Mouse (Mus musculus): ENCODE results near the gene Tifa. TPM values are rescaled to one million over a fixed set of nuclear protein-coding genes. Genes with fewer than 3 reads are reported as not detected.
A peak's percentile ranks its signal among the peaks of the same experiment; 100 is the strongest.

Gene Tifa
- polyA plus RNA-seq, 1 experiment from 2014 or later = 3.4 TPM

DNA sequence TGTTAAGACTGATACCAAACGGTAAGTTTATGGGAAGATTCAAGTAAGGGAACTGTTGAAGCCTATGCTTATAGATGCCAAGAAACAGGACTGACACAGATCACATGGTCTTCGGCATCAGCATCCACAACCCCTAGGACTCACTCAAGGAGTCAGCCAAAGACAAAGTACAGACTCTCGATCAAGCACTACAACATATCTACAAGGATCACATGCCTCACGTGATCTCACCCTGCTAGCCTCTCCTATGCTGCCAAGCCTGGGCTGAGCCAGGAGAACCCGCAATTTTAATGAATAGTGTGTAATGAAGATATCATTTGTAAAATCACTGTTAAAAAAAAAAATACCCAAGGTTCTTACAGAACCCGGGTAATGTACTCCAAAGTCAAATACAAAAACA is 46.0 kb downstream of the Tifa start:
- Histone ChIP-seq H3K9me3 (no peaks in the 10 kb centered on the region), H3K36me3 (no peaks in the 10 kb centered on the region; the same call in 1 of the 2 replicates), H3K27ac (no peak overlapping the region), H3K9ac (no peak overlapping the region), H3K4me2 (replicated peaks) (peak overlapping the region; percentile 84), H3K4me3 (no peak overlapping the region), H3K4me1 (peaks cover 22% of the 10 kb centered on the region), H3K27me3 (no peaks in the 10 kb centered on the region)
- ATAC-seq (ENCODE audit: low FRiP score, low read depth) = no peak
- 83% methylated on average over 6 of the region's 6 CpGs for WGBS

GRCm38 (mm10) chr3:127836798-127837153 is 47.2 kb downstream of the Tifa start:
- Histone ChIP-seq H3K9me3 (no peaks in the 10 kb centered on the region), H3K27ac (peak overlapping the region; percentile 91), H3K9ac (peak overlapping the region; percentile 90), H3K4me3 (peak overlapping the region; percentile 89), H3K4me2 (replicated peaks) (peak overlapping the region; percentile 84), H3K27me3 (no peaks in the 10 kb centered on the region), H3K36me3 (no peaks in the 10 kb centered on the region; the same call in 1 of the 2 replicates), H3K4me1 (peaks cover 22% of the 10 kb centered on the region)
- WGBS = under 1% methylated on average over 16 of the region's 17 CpGs
- ATAC-seq (ENCODE audit: low FRiP score, low read depth) = no peak

GRCm38 (mm10) chr3:127837154-127837865 is 47.7 kb downstream of the Tifa start, which contains the start of gene Ap1ar:
Gene Ap1ar, minus strand, starts transcription at chr3:127837523.
- Histone ChIP-seq H3K4me2 (replicated peaks) (peak within 1 kb of the TSS; percentile 84), H3K4me3 (peak within 1 kb of the TSS; percentile 89), H3K36me3 (no peaks in the 10 kb centered on the region; the same call in 1 of the 2 replicates), H3K27ac (peak within 1 kb of the TSS; percentile 91), H3K9ac (peak within 1 kb of the TSS; percentile 90), H3K27me3 (no peaks in the 10 kb centered on the region), H3K4me1 (peaks cover 22% of the 10 kb centered on the region), H3K9me3 (no peaks in the 10 kb centered on the region)
- WGBS = under 1% methylated on average over 82 of the region's 89 CpGs
- peak; percentile 97 for ATAC-seq (ENCODE audit: low FRiP score, low read depth)

GRCm38 (mm10) chr3:127837972-127838644 is 48.5 kb downstream of the Tifa start:
- Histone ChIP-seq H3K27ac (peak overlapping the region; percentile 91; the same call in 1 of the 2 replicates), H3K9ac (peak overlapping the region; percentile 90), H3K4me1 (peaks cover 22% of the 10 kb centered on the region), H3K27me3 (no peaks in the 10 kb centered on the region), H3K9me3 (no peaks in the 10 kb centered on the region), H3K4me2 (replicated peaks) (peak overlapping the region; percentile 84), H3K36me3 (no peaks in the 10 kb centered on the region; the same call in 1 of the 2 replicates), H3K4me3 (peak overlapping the region; percentile 89)
- peak; percentile 13; the same call in 1 of the 2 replicates for ATAC-seq (ENCODE audit: low FRiP score, low read depth)
- WGBS = 30% methylated on average over 8 of the region's 8 CpGs

DNA sequence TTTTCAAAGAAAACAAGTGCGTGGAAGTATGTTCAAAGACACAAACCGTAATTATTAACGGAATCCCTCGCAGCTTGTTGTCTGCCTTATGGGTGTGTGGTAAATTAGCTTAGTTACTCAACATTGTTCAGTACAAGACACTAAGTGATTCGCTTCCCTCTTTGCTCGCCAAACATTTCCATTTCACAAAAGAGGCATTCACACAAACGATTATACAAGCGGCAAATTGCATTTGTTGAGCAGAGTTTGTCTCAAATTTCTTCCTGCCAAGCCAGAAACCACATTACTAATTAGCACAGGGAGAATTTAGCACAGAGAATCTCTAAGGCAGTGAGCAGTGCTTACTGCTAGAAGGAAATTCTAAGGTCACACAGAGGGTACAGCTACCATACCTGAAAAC is 52.3 kb downstream of the Tifa start:
- peaks cover 6% of the 10 kb centered on the region; the same call in 1 of the 2 replicates for H3K4me1 ChIP-seq
- H3K27me3 ChIP-seq = no peaks in the 10 kb centered on the region
- H3K27ac ChIP-seq = no peak overlapping the region
- no peaks in the 10 kb centered on the region for H3K9me3 ChIP-seq
- no peaks in the 10 kb centered on the region for H3K36me3 ChIP-seq
- H3K4me2 ChIP-seq (replicated peaks) = no peak overlapping the region
- no peak overlapping the region for H3K9ac ChIP-seq
- no peak for ATAC-seq (ENCODE audit: low FRiP score, low read depth)
- WGBS = 74% methylated on average over 8 of the region's 8 CpGs
- no peak overlapping the region for H3K4me3 ChIP-seq

- H3K9ac ChIP-seq = no peak overlapping the region
- no peak overlapping the region for H3K4me3 ChIP-seq
- no peak for ATAC-seq (ENCODE audit: low FRiP score, low read depth)
- no peaks in the 10 kb centered on the region for H3K9me3 ChIP-seq
- no peak overlapping the region for H3K27ac ChIP-seq
- H3K4me1 ChIP-seq = peaks cover under 1% of the 10 kb centered on the region; the same call in 1 of the 2 replicates
- H3K27me3 ChIP-seq = no peaks in the 10 kb centered on the region
- no peaks in the 10 kb centered on the region for H3K36me3 ChIP-seq
- no peak overlapping the region for H3K4me2 ChIP-seq (replicated peaks)
- WGBS = 80% methylated on average over 2 of the region's 2 CpGs
Observed at GRCm38 (mm10) chr3:127843324-127843940, 53.8 kb downstream of the Tifa start.

GRCm38 (mm10) chr3:127843941-127844327 is 54.3 kb downstream of the Tifa start:
- Histone ChIP-seq H3K4me2 (replicated peaks) (no peak overlapping the region), H3K4me3 (no peak overlapping the region), H3K36me3 (no peaks in the 10 kb centered on the region), H3K9ac (no peak overlapping the region), H3K4me1 (no peaks in the 10 kb centered on the region), H3K9me3 (no peaks in the 10 kb centered on the region), H3K27ac (no peak overlapping the region), H3K27me3 (no peaks in the 10 kb centered on the region)
- ATAC-seq (ENCODE audit: low FRiP score, low read depth) = no peak
- 78% methylated on average over 5 of the region's 5 CpGs for WGBS

GRCm38 (mm10) chr3:127848088-127848808 is 58.6 kb downstream of the Tifa start:
- H3K4me2 ChIP-seq (replicated peaks) = no peak overlapping the region
- H3K4me3 ChIP-seq = no peak overlapping the region
- H3K4me1 ChIP-seq = no peaks in the 10 kb centered on the region
- H3K27ac ChIP-seq = no peak overlapping the region
- no peaks in the 10 kb centered on the region for H3K9me3 ChIP-seq
- ATAC-seq (ENCODE audit: low FRiP score, low read depth) = no peak
- no peak overlapping the region for H3K9ac ChIP-seq
- no peaks in the 10 kb centered on the region for H3K36me3 ChIP-seq
- H3K27me3 ChIP-seq = no peaks in the 10 kb centered on the region
- WGBS = 84% methylated on average over 11 of the region's 11 CpGs

DNA sequence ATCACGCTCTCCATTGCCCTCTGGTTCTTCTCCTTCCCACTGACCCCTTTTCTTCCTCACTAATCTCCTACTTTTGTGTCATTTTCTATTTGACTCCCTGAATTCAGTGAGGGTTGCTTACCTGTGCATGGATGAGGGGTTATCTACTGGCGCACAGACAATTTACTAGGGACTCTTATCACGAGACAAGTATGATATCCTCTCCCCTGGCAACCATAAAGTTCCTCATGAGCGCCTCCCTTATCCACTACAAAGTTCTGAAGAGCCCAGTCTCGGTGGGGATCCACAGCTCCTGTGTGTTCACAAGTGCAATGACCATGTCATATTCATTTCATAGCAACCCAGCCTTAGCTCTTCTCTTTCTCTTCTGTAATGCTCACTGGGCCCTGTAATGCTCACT is 60.3 kb downstream of the Tifa start:
- Histone ChIP-seq H3K9ac (no peak overlapping the region), H3K27me3 (no peaks in the 10 kb centered on the region), H3K4me3 (no peak overlapping the region), H3K4me1 (peaks cover 7% of the 10 kb centered on the region; the same call in 1 of the 2 replicates), H3K27ac (no peak overlapping the region), H3K4me2 (replicated peaks) (no peak overlapping the region), H3K9me3 (no peaks in the 10 kb centered on the region), H3K36me3 (no peaks in the 10 kb centered on the region)
- ATAC-seq (ENCODE audit: low FRiP score, low read depth) = no peak
- WGBS = 90% methylated on average over 5 of the region's 5 CpGs

DNA sequence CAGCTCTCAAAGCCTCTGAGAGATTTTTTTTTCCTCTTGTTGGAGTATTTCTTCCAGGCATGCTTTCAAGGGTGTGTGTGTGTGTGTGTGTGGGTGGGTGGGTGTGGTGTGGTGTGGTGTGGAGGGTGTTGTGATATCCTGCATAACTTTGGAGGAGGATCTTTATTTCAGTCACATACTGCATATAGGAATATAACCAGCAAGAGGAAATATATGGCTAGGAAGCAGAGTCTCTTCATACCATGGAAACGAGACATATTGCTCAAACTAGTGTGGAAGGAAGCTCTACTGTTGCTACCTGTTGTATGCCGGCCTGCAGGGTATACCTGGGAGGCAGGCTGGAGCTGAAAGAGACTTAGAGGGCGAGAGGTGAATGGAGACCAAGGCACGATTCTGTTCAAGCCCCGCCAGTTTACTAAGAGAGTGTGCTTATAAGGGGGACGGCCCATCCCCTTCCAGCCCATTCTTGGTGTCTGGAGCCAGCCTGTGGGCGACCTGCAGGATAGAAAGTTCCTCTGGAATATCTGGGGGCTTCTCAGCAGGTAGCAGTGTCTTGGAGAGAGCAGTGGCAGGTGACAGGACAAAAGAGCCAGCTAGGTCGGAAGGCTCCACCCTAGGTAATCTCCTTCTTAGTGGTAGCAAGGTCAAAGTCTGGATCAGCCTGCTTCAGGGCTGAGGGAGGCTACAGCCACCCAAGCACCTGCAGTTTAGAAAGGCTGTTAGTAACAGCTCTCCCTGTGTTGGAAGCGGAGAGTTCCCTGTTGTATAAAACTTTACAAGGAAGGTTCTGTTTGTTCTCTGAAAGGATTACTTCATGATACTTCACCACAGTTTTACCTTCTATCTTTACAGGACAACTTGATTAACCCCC is 61.4 kb downstream of the Tifa start:
- Histone ChIP-seq H3K9me3 (no peaks in the 10 kb centered on the region), H3K4me3 (no peak overlapping the region), H3K4me2 (replicated peaks) (no peak overlapping the region), H3K27me3 (no peaks in the 10 kb centered on the region), H3K9ac (no peak overlapping the region), H3K36me3 (no peaks in the 10 kb centered on the region), H3K4me1 (peaks cover 7% of the 10 kb centered on the region; the same call in 1 of the 2 replicates), H3K27ac (no peak overlapping the region)
- no peak for ATAC-seq (ENCODE audit: low FRiP score, low read depth)
- 65% methylated on average over 9 of the region's 9 CpGs for WGBS

- WGBS = 75% methylated on average over 9 of the region's 9 CpGs
- no peaks in the 10 kb centered on the region for H3K9me3 ChIP-seq
- ATAC-seq (ENCODE audit: low FRiP score, low read depth) = no peak
- no peaks in the 10 kb centered on the region for H3K27me3 ChIP-seq
- H3K36me3 ChIP-seq = no peaks in the 10 kb centered on the region
- H3K27ac ChIP-seq = no peak overlapping the region
- no peak overlapping the region for H3K4me3 ChIP-seq
- peaks cover 7% of the 10 kb centered on the region; the same call in 1 of the 2 replicates for H3K4me1 ChIP-seq
- H3K9ac ChIP-seq = no peak overlapping the region
- H3K4me2 ChIP-seq (replicated peaks) = no peak overlapping the region
Observed at GRCm38 (mm10) chr3:127852722-127853121, 63.1 kb downstream of the Tifa start.

All from limb, embryonic 13.5 days (tissue).